Mouse (Mus musculus) lung, adult 2 months (tissue): ENCODE data around the gene Fry. TPM values are rescaled to one million over a fixed set of nuclear protein-coding genes. Genes with fewer than 3 reads are reported as not detected.

Source experiments
- DNase-seq: peaks from one replicate; pipeline ENCODE4 v3.0.0; 2022
- H3K4me1 ChIP-seq: fragments of 200-500 bp; 2 replicates; pipeline ENCODE4 v1.6.1; 2011; ENCODE audit warnings: low read length; ENCODE audit not compliant: control insufficient read depth, insufficient read depth
- H3K4me3 ChIP-seq: fragments of 200-500 bp; replicated peaks from 2 replicates; pipeline ENCODE3; 2011; ENCODE audit warnings: low read depth, mild to moderate bottlenecking, control low read depth, low read length; ENCODE audit errors: extremely low read depth
- CTCF ChIP-seq: fragments of 200-500 bp; IDR thresholded peaks from 2 replicates; pipeline ENCODE4 v1.5.1; 2011; ENCODE audit warnings: mild to moderate bottlenecking, low read length, control low read depth; ENCODE audit not compliant: insufficient read depth
- POLR2A ChIP-seq: fragments of 200-500 bp; IDR thresholded peaks from 2 replicates; pipeline ENCODE4 v1.6.1; 2011; ENCODE audit warnings: low read depth, mild to moderate bottlenecking, control low read depth, low read length, borderline replicate concordance; ENCODE audit errors: extremely low read depth
- WGBS: fragments of 180-500 bp; shearing (Covaris S2); methylation state at CpG from one replicate; pipeline ENCODE4 v1.1.7; 2018; 5-methylcytosine and 5-hydroxymethylcytosine counted together
- polyA plus RNA-seq: library from polyadenylated mRNA; depleted of rRNA; stranded (reverse); fragments of >200 nt; gene quantifications from 2 replicates; pipeline ENCODE4 v1.2.3, GENCODE M21; 2012

Gene Fry
- polyA plus RNA-seq, 1 experiment = 39.3 TPM

- 60% methylated on average over 11 of the region's 11 CpGs for WGBS
- no peak for DNase-seq
- TF ChIP-seq CTCF (no peak), POLR2A (no peak)
- H3K4me1 ChIP-seq = no peaks in the 10 kb centered on the region
- no peak overlapping the region for H3K4me3 ChIP-seq
These were observed 31.3 kb downstream of the Fry start for GRCm38 (mm10) chr5:150149725-150150124.

GRCm38 (mm10) chr5:150150986-150151385 lies 32.5 kb downstream of the Fry start:
- TF ChIP-seq POLR2A (no peak), CTCF (no peak)
- WGBS = 91% methylated on average over 4 of the region's 4 CpGs
- no peak overlapping the region for H3K4me3 ChIP-seq
- no peak for DNase-seq
- no peaks in the 10 kb centered on the region for H3K4me1 ChIP-seq

GRCm38 (mm10) chr5:150152071-150152879 lies 33.8 kb downstream of the Fry start:
- no peak overlapping the region for H3K4me3 ChIP-seq
- DNase-seq = peak; percentile 31
- TF ChIP-seq POLR2A (no peak), CTCF (no peak)
- WGBS = 47% methylated on average over 22 of the region's 22 CpGs
- no peaks in the 10 kb centered on the region for H3K4me1 ChIP-seq

- DNase-seq = no peak
- TF ChIP-seq CTCF = no peak
- TF ChIP-seq POLR2A = no peak
- 47% methylated on average over 10 of the region's 10 CpGs for WGBS
- Histone ChIP-seq H3K4me1 (no peaks in the 10 kb centered on the region), H3K4me3 (no peak overlapping the region)
These were observed 34.4 kb downstream of the Fry start for GRCm38 (mm10) chr5:150152880-150153281.

- WGBS = 69% methylated on average over 8 of the region's 8 CpGs
- Histone ChIP-seq H3K4me1 (no peaks in the 10 kb centered on the region), H3K4me3 (no peak overlapping the region)
- no peak for TF ChIP-seq POLR2A
- no peak for TF ChIP-seq CTCF
- no peak for DNase-seq
These were observed 36.9 kb downstream of the Fry start for GRCm38 (mm10) chr5:150155388-150155787.

GRCm38 (mm10) chr5:150156063-150156786 lies 37.8 kb downstream of the Fry start:
- H3K4me3 ChIP-seq = no peak overlapping the region
- WGBS = 66% methylated on average over 16 of the region's 16 CpGs

GRCm38 (mm10) chr5:150157682-150158081 lies 39.2 kb downstream of the Fry start:
- Histone ChIP-seq H3K4me3 (no peak overlapping the region), H3K4me1 (no peaks in the 10 kb centered on the region)
- WGBS = 30% methylated on average over 6 of the region's 6 CpGs
- DNase-seq = peak; percentile 49
- TF ChIP-seq CTCF (peak; percentile 95), POLR2A (no peak)

More at GRCm38 (mm10) chr5:150156063-150156786, 37.8 kb downstream of the Fry start:
- no peak for DNase-seq
- no peaks in the 10 kb centered on the region for H3K4me1 ChIP-seq
- TF ChIP-seq CTCF = no peak
- TF ChIP-seq POLR2A = no peak

GRCm38 (mm10) chr5:150159151-150159550 lies 40.7 kb downstream of the Fry start:
- DNase-seq = no peak
- Histone ChIP-seq H3K4me3 (no peak overlapping the region), H3K4me1 (no peaks in the 10 kb centered on the region)
- WGBS = 59% methylated on average over 5 of the region's 5 CpGs
- TF ChIP-seq CTCF (no peak), POLR2A (no peak)

- no peaks in the 10 kb centered on the region for H3K4me1 ChIP-seq
- no peak overlapping the region for H3K4me3 ChIP-seq
- TF ChIP-seq POLR2A = no peak
- 0 out of 2 replicates have a peak, but pooled peaks have one; percentile 12 for TF ChIP-seq CTCF
- 80% methylated on average over 6 of the region's 6 CpGs for WGBS
- no peak for DNase-seq
These were observed 42.7 kb downstream of the Fry start for GRCm38 (mm10) chr5:150161193-150161592.

- TF ChIP-seq POLR2A = no peak
- TF ChIP-seq CTCF = no peak
- WGBS = 71% methylated on average over 5 of the region's 5 CpGs
- no peak overlapping the region for H3K4me3 ChIP-seq
- H3K4me1 ChIP-seq = no peaks in the 10 kb centered on the region
- DNase-seq = no peak
These were observed 43.5 kb downstream of the Fry start for GRCm38 (mm10) chr5:150161898-150162297.
